Mouse (Mus musculus): ENCODE results near the gene Zdhhc13. TPM values are rescaled to one million over a fixed set of nuclear protein-coding genes. Genes with fewer than 3 reads are reported as not detected.

Gene Zdhhc13
- polyA plus RNA-seq, 1 experiment from 2014 or later, result 32.1 TPM

GRCm38 (mm10) chr7:48834989-48835626, 46.3 kb downstream of the Zdhhc13 start:
- Histone ChIP-seq H3K36me3 (no peaks in the 10 kb centered on the region), H3K9me3 (no peaks in the 10 kb centered on the region), H3K27me3 (ENCODE audit: insufficient read depth, poor library complexity, severe bottlenecking) (peaks cover 96% of the 10 kb centered on the region), H3K4me3 (no peak overlapping the region; the same call in 1 of the 2 replicates), H3K27ac (no peak overlapping the region), H3K4me1 (replicated peaks) (peaks cover 16% of the 10 kb centered on the region)
- WGBS, result 52% methylated on average over 12 of the region's 12 CpGs
- no peak for DNase-seq (ENCODE audit: low spot score)

- peaks cover 96% of the 10 kb centered on the region for H3K27me3 ChIP-seq (ENCODE audit: insufficient read depth, poor library complexity, severe bottlenecking)
- no peak for DNase-seq (ENCODE audit: low spot score)
- peaks cover 16% of the 10 kb centered on the region for H3K4me1 ChIP-seq (replicated peaks)
- WGBS, result 84% methylated on average over 6 of the region's 6 CpGs
- H3K27ac ChIP-seq, result no peak overlapping the region
- no peaks in the 10 kb centered on the region for H3K9me3 ChIP-seq
- H3K4me3 ChIP-seq, result no peak overlapping the region
- no peaks in the 10 kb centered on the region for H3K36me3 ChIP-seq
These were observed 48.1 kb downstream of the Zdhhc13 start for GRCm38 (mm10) chr7:48836949-48837348.

GRCm38 (mm10) chr7:48838434-48838833, 49.6 kb downstream of the Zdhhc13 start:
- 64% methylated on average over 2 of the region's 2 CpGs for WGBS
- DNase-seq (ENCODE audit: low spot score), result no peak
- no peak overlapping the region for H3K4me3 ChIP-seq
- peaks cover 16% of the 10 kb centered on the region for H3K4me1 ChIP-seq (replicated peaks)
- H3K36me3 ChIP-seq, result no peaks in the 10 kb centered on the region
- H3K27ac ChIP-seq, result no peak overlapping the region
- no peaks in the 10 kb centered on the region for H3K9me3 ChIP-seq
- H3K27me3 ChIP-seq (ENCODE audit: insufficient read depth, poor library complexity, severe bottlenecking), result peaks cover 96% of the 10 kb centered on the region

- H3K27me3 ChIP-seq (ENCODE audit: insufficient read depth, poor library complexity, severe bottlenecking), result peaks cover 100% of the 10 kb centered on the region
- H3K4me3 ChIP-seq, result no peak overlapping the region
- no peaks in the 10 kb centered on the region for H3K9me3 ChIP-seq
- DNase-seq (ENCODE audit: low spot score), result no peak
- WGBS, result 92% methylated on average over 2 of the region's 2 CpGs
- H3K4me1 ChIP-seq (replicated peaks), result peaks cover 2% of the 10 kb centered on the region
- no peak overlapping the region for H3K27ac ChIP-seq
- H3K36me3 ChIP-seq, result no peaks in the 10 kb centered on the region
These were observed 51.7 kb downstream of the Zdhhc13 start for GRCm38 (mm10) chr7:48840545-48840944.

- 82% methylated on average over 4 of the region's 4 CpGs for WGBS
- Histone ChIP-seq H3K4me1 (replicated peaks) (no peaks in the 10 kb centered on the region), H3K36me3 (no peaks in the 10 kb centered on the region)
These were observed 52.7 kb downstream of the Zdhhc13 start for GRCm38 (mm10) chr7:48841538-48841937.

GRCm38 (mm10) chr7:48842353-48842752, 53.5 kb downstream of the Zdhhc13 start:
- WGBS, result 87% methylated on average over 3 of the region's 3 CpGs
- H3K4me1 ChIP-seq (replicated peaks), result no peaks in the 10 kb centered on the region
- H3K27me3 ChIP-seq (ENCODE audit: insufficient read depth, poor library complexity, severe bottlenecking), result peaks cover 100% of the 10 kb centered on the region
- no peaks in the 10 kb centered on the region for H3K9me3 ChIP-seq
- H3K4me3 ChIP-seq, result no peak overlapping the region
- H3K36me3 ChIP-seq, result no peaks in the 10 kb centered on the region
- no peak overlapping the region for H3K27ac ChIP-seq
- no peak for DNase-seq (ENCODE audit: low spot score)

More at GRCm38 (mm10) chr7:48841538-48841937, 52.7 kb downstream of the Zdhhc13 start:
- Histone ChIP-seq H3K27ac (no peak overlapping the region), H3K27me3 (ENCODE audit: insufficient read depth, poor library complexity, severe bottlenecking) (peaks cover 100% of the 10 kb centered on the region), H3K9me3 (no peaks in the 10 kb centered on the region), H3K4me3 (no peak overlapping the region)
- no peak for DNase-seq (ENCODE audit: low spot score)

GRCm38 (mm10) chr7:48843541-48843940, 54.7 kb downstream of the Zdhhc13 start:
- H3K27ac ChIP-seq, result no peak overlapping the region
- H3K4me3 ChIP-seq, result no peak overlapping the region
- H3K27me3 ChIP-seq (ENCODE audit: insufficient read depth, poor library complexity, severe bottlenecking), result peaks cover 100% of the 10 kb centered on the region
- peaks cover 10% of the 10 kb centered on the region for H3K4me1 ChIP-seq (replicated peaks)
- no peaks in the 10 kb centered on the region for H3K36me3 ChIP-seq
- 79% methylated on average over 5 of the region's 5 CpGs for WGBS
- no peak for DNase-seq (ENCODE audit: low spot score)
- no peaks in the 10 kb centered on the region for H3K9me3 ChIP-seq

- no peaks in the 10 kb centered on the region for H3K36me3 ChIP-seq
- H3K27ac ChIP-seq, result no peak overlapping the region
- peaks cover 88% of the 10 kb centered on the region for H3K27me3 ChIP-seq (ENCODE audit: insufficient read depth, poor library complexity, severe bottlenecking)
- WGBS, result 90% methylated on average over 12 of the region's 12 CpGs
- no peak overlapping the region for H3K4me3 ChIP-seq
- H3K4me1 ChIP-seq (replicated peaks), result peaks cover 10% of the 10 kb centered on the region
- no peak for DNase-seq (ENCODE audit: low spot score)
- H3K9me3 ChIP-seq, result no peaks in the 10 kb centered on the region
These were observed 56.6 kb downstream of the Zdhhc13 start for GRCm38 (mm10) chr7:48845213-48845973.

GRCm38 (mm10) chr7:48846755-48847154, 58.0 kb downstream of the Zdhhc13 start:
- peaks cover 80% of the 10 kb centered on the region for H3K27me3 ChIP-seq (ENCODE audit: insufficient read depth, poor library complexity, severe bottlenecking)
- no peak overlapping the region for H3K27ac ChIP-seq
- WGBS, result 54% methylated on average over 6 of the region's 6 CpGs
- H3K9me3 ChIP-seq, result no peaks in the 10 kb centered on the region
- no peaks in the 10 kb centered on the region for H3K36me3 ChIP-seq
- peaks cover 10% of the 10 kb centered on the region for H3K4me1 ChIP-seq (replicated peaks)
- H3K4me3 ChIP-seq, result no peak overlapping the region
- no peak for DNase-seq (ENCODE audit: low spot score)

- Histone ChIP-seq H3K36me3 (no peaks in the 10 kb centered on the region), H3K9me3 (no peaks in the 10 kb centered on the region), H3K4me1 (replicated peaks) (peaks cover 10% of the 10 kb centered on the region), H3K4me3 (no peak within 1 kb of the TSS), H3K27ac (no peak within 1 kb of the TSS), H3K27me3 (ENCODE audit: insufficient read depth, poor library complexity, severe bottlenecking) (peaks cover 67% of the 10 kb centered on the region)
- no peak for DNase-seq (ENCODE audit: low spot score)
- 46% methylated on average over 11 of the region's 11 CpGs for WGBS
These were observed 59.2 kb downstream of the Zdhhc13 start, which contains the start of gene Csrp3 for GRCm38 (mm10) chr7:48847820-48848650. Gene Csrp3 (minus strand): TSS chr7:48848033.

GRCm38 (mm10) chr7:48851529-48852104, 62.8 kb downstream of the Zdhhc13 start:
- WGBS, result 75% methylated on average over 6 of the region's 6 CpGs

GRCm38 (mm10) chr7:48853496-48853895, 64.7 kb downstream of the Zdhhc13 start:
- DNase-seq (ENCODE audit: low spot score), result no peak
- no peak overlapping the region for H3K4me3 ChIP-seq
- 87% methylated on average over 13 of the region's 13 CpGs for WGBS
- H3K9me3 ChIP-seq, result no peaks in the 10 kb centered on the region
- no peaks in the 10 kb centered on the region for H3K4me1 ChIP-seq (replicated peaks)
- peaks cover 13% of the 10 kb centered on the region; the same call in 1 of the 2 replicates for H3K27me3 ChIP-seq (ENCODE audit: insufficient read depth, poor library complexity, severe bottlenecking)
- no peak overlapping the region for H3K27ac ChIP-seq
- no peaks in the 10 kb centered on the region for H3K36me3 ChIP-seq

More at GRCm38 (mm10) chr7:48851529-48852104, 62.8 kb downstream of the Zdhhc13 start:
- no peak overlapping the region for H3K27ac ChIP-seq
- peaks cover 10% of the 10 kb centered on the region for H3K4me1 ChIP-seq (replicated peaks)
- no peaks in the 10 kb centered on the region for H3K9me3 ChIP-seq
- H3K36me3 ChIP-seq, result no peaks in the 10 kb centered on the region
- no peak for DNase-seq (ENCODE audit: low spot score)
- peaks cover 31% of the 10 kb centered on the region for H3K27me3 ChIP-seq (ENCODE audit: insufficient read depth, poor library complexity, severe bottlenecking)
- H3K4me3 ChIP-seq, result no peak overlapping the region
